Mouse (Mus musculus) MEL (cell line): ENCODE measurements at regions not wholly inside any gene's neighbourhood (a gene's known extent, or its start where the extent isn't known, plus 50 kb on each side); places are given as distances from the start of the nearest gene placed in this dataset.

Experiments used
- CTCF ChIP-seq, 3 experiments: IDR thresholded peaks in 2 of 3; conservative IDR thresholded peaks in 1 of 3; 2 replicates each; pipeline ENCODE4 v1.5.1; 2011 to 2012; ENCODE audit warnings: low read length in 3 of 3, low read depth in 2 of 3, mild to moderate bottlenecking in 2 of 3, improper control_type of control experiment in 1 of 3, inconsistent platforms in 1 of 3, mixed read lengths in 1 of 3, moderate library complexity in 1 of 3; ENCODE audit not compliant: control insufficient read depth in 1 of 3, insufficient read depth in 1 of 3, poor library complexity in 1 of 3, severe bottlenecking in 1 of 3
- ELF1 ChIP-seq: IDR thresholded peaks from 2 replicates; pipeline ENCODE4 v1.6.1; 2014; ENCODE audit warnings: low read depth, mild to moderate bottlenecking, inconsistent platforms, low read length, improper control_type of control experiment, moderate library complexity
- HCFC1 ChIP-seq: IDR thresholded peaks from 2 replicates; pipeline ENCODE4 v1.6.1; 2012; ENCODE audit warnings: low read depth, mild to moderate bottlenecking, inconsistent platforms, low read length, improper control_type of control experiment, moderate library complexity
- KAT2A ChIP-seq: conservative IDR thresholded peaks from 2 replicates; pipeline ENCODE4 v1.6.1; 2012; ENCODE audit warnings: low read depth, low read length, improper control_type of control experiment, inconsistent platforms
- MYC ChIP-seq: IDR thresholded peaks from 2 replicates; pipeline ENCODE4 v1.6.1; 2011; ENCODE audit warnings: low read depth, mild to moderate bottlenecking, low read length, improper control_type of control experiment, moderate library complexity
- POLR2A ChIP-seq, 2 experiments: IDR thresholded peaks; 2 replicates each; pipeline ENCODE4 v1.6.1; 2011 to 2012; ENCODE audit warnings: low read length in 2 of 2, mild to moderate bottlenecking in 2 of 2, control low read depth in 1 of 2, improper control_type of control experiment in 1 of 2, low read depth in 1 of 2, moderate library complexity in 1 of 2; ENCODE audit not compliant: control insufficient read depth in 1 of 2, insufficient read depth in 1 of 2, poor library complexity in 1 of 2
- TAL1 ChIP-seq: IDR thresholded peaks from 2 replicates; pipeline ENCODE4 v1.6.1; 2012; ENCODE audit warnings: mild to moderate bottlenecking, inconsistent platforms, low read length, moderate library complexity, mixed read lengths
- ZC3H11A ChIP-seq: IDR thresholded peaks from 2 replicates; pipeline ENCODE4 v1.6.1; 2012; ENCODE audit warnings: low read depth, mild to moderate bottlenecking, inconsistent platforms, low read length, improper control_type of control experiment
- ZKSCAN1 ChIP-seq: IDR thresholded peaks from 2 replicates; pipeline ENCODE4 v1.6.1; 2012; ENCODE audit warnings: low read depth, mild to moderate bottlenecking, inconsistent platforms, low read length, improper control_type of control experiment, moderate library complexity

GRCm38 (mm10) chr10:98325720-98326119 lies 588.5 kb upstream of the Atp2b1 start:
- TF ChIP-seq MYC (no peak), KAT2A (no peak), ZKSCAN1 (no peak), ZC3H11A (no peak), HCFC1 (no peak), CTCF (IDR thresholded peaks at IDR 0.05 in 2 of 3, conservative IDR thresholded peaks at IDR 0.05 in 1 of 3; ENCODE audit: control insufficient read depth in 1 of 3, insufficient read depth in 1 of 3, low read depth in 2 of 3, low read length in 3 of 3, poor library complexity in 1 of 3, severe bottlenecking in 1 of 3) (no peak), POLR2A (IDR thresholded peaks at IDR 0.05; ENCODE audit: control insufficient read depth in 1 of 2, insufficient read depth in 1 of 2, low read depth in 1 of 2, low read length in 2 of 2, poor library complexity in 1 of 2) (no peak), ELF1 (no peak), TAL1 (no peak)
